Mouse (Mus musculus) stomach, embryonic 16.5 days (tissue): ENCODE data around the gene Adamtsl3. TPM values are rescaled to one million over a fixed set of nuclear protein-coding genes. Genes with fewer than 3 reads are reported as not detected.
A peak's percentile ranks its signal among the peaks of the same experiment; 100 is the strongest.

Experiments used
- ATAC-seq: fragments of 200-750 bp; cut with Nextera tagmentation; 2 replicates; pipeline ENCODE4 v1.8.0; 2017; ENCODE audit warnings: moderate number of reproducible peaks, moderate TSS enrichment; ENCODE audit not compliant: insufficient read depth, low FRiP score
- H3K27ac ChIP-seq: fragments of 300-500 bp; sonication (generic); 2 replicates; pipeline ENCODE4 v1.5.1; 2014; ENCODE audit warnings: low read length
- H3K27me3 ChIP-seq: fragments of 300-500 bp; sonication (generic); 2 replicates; pipeline ENCODE4 v1.6.1; 2014; ENCODE audit warnings: low read length, control low read depth, mixed read lengths; ENCODE audit not compliant: control insufficient read depth, insufficient read depth
- H3K36me3 ChIP-seq: fragments of 300-500 bp; sonication (generic); 2 replicates; pipeline ENCODE4 v1.6.1; 2014; ENCODE audit warnings: low read length; ENCODE audit not compliant: control insufficient read depth, insufficient read depth
- H3K4me1 ChIP-seq: fragments of 300-500 bp; sonication (generic); 2 replicates; pipeline ENCODE4 v1.6.1; 2014; ENCODE audit warnings: low read length, control low read depth, mixed read lengths; ENCODE audit not compliant: control insufficient read depth, insufficient read depth
- H3K4me2 ChIP-seq: fragments of 300-500 bp; sonication (generic); 2 replicates; pipeline ENCODE4 v1.6.1; 2014; ENCODE audit warnings: low read depth, low read length, mixed read lengths
- H3K4me3 ChIP-seq: fragments of 300-500 bp; sonication (generic); replicated peaks from 2 replicates; pipeline ENCODE4 v1.5.1; 2014; ENCODE audit warnings: mild to moderate bottlenecking, low read length
- H3K9ac ChIP-seq: fragments of 300-500 bp; sonication (generic); 2 replicates; pipeline ENCODE4 v1.6.1; 2014; ENCODE audit warnings: low read length
- H3K9me3 ChIP-seq: fragments of 300-500 bp; sonication (generic); replicated peaks from 2 replicates; pipeline ENCODE4 v1.6.1; 2016; ENCODE audit warnings: low read length, control low read depth; ENCODE audit not compliant: control insufficient read depth
- WGBS: fragments of 180-500 bp; shearing (Covaris S2); extraction: QIAGEN DNeasy Blood & Tissue Kit; methylation state at CpG from one replicate; pipeline ENCODE4 v1.1.7; 2014; 5-methylcytosine and 5-hydroxymethylcytosine counted together
- polyA plus RNA-seq: library from polyadenylated mRNA; unstranded; fragments of >200 nt; fragmentation: Nextera tagmentation; extraction: Ambion mirVana; gene quantifications from 2 replicates; pipeline ENCODE4 v1.2.1, GENCODE M21; 2015

Adamtsl3 gene
- polyA plus RNA-seq, 1 experiment from 2014 or later = 2.3 TPM

DNA sequence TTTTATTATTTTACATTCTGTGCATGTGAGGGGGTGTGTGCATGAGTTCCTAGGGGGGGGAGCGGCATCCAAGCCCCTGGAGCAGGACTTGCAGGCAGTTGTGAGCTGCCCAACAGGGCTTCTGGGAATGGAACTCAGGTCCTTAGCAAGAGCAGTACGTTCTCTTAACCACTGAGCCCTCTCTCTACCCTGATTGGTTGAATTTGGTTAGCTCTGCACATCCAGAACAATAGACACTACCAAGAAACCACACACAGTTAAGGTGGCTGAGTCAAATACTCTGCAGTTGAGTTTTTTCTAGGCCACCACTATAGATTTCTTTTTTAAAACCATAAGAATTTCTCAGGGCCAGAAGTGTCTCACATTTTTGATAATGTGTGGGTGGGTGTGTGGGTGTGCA is 158.7 kb downstream of the Adamtsl3 start:
- 75% methylated on average over 2 of the region's 2 CpGs for WGBS
- no peak for ATAC-seq

DNA sequence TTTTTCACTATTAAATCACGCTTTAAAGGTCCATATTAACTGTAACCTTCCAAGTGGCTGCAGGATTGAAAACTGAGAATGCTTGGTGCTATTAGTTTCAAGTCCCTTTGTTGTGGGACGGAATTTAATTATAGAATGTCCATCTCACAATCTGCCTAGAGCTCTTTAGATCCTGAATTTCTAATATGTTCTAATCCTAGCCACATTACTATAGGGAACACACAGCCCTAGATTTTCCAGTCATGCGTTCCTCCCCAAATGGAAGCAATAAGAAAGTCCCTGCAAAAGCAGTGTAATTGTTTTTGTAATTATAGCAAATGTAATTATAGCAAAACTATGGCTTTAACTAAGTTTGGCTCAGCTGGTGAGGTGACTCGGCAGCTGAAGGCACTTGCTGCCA is 161.6 kb downstream of the Adamtsl3 start:
- Histone ChIP-seq H3K27me3 (no peaks in the 10 kb centered on the region), H3K27ac (no peak overlapping the region), H3K4me3 (no peak overlapping the region), H3K4me2 (no peak overlapping the region), H3K9me3 (no peaks in the 10 kb centered on the region), H3K9ac (no peak overlapping the region), H3K4me1 (no peaks in the 10 kb centered on the region), H3K36me3 (no peaks in the 10 kb centered on the region)
- 72% methylated on average over 4 of the region's 4 CpGs for WGBS
- ATAC-seq = no peak

More for the DNA sequence above, 158.7 kb downstream of the Adamtsl3 start:
- H3K4me2 ChIP-seq = no peak overlapping the region
- no peak overlapping the region for H3K27ac ChIP-seq
- H3K27me3 ChIP-seq = no peaks in the 10 kb centered on the region
- H3K9me3 ChIP-seq = no peaks in the 10 kb centered on the region
- no peak overlapping the region for H3K9ac ChIP-seq
- H3K4me1 ChIP-seq = no peaks in the 10 kb centered on the region
- H3K4me3 ChIP-seq = no peak overlapping the region
- H3K36me3 ChIP-seq = no peaks in the 10 kb centered on the region

DNA sequence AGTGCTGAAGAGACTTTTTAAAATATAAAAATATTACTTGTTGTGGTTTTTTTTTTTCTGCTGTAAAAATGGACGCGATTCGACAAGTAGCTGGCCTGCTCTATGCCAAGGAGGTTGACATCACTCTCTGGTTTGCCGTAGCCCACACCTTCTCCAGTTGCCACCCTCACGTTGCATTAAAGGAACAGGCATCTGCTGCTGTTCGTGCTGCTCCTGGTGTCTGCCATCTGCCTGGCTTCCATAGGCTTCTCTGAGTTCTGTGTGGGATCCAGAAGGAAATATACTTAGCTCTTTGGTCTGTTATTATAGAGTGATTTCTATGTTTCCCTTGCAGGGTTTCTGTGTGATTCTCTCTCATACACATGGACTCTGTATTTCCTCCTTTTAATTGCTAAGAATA is 165.8 kb downstream of the Adamtsl3 start:
- H3K27me3 ChIP-seq = no peaks in the 10 kb centered on the region
- H3K36me3 ChIP-seq = no peaks in the 10 kb centered on the region
- WGBS = 79% methylated on average over 6 of the region's 6 CpGs
- H3K9ac ChIP-seq = no peak overlapping the region
- H3K4me3 ChIP-seq = no peak overlapping the region
- ATAC-seq = no peak
- no peak overlapping the region for H3K27ac ChIP-seq
- H3K4me2 ChIP-seq = no peak overlapping the region
- no peaks in the 10 kb centered on the region for H3K9me3 ChIP-seq
- H3K4me1 ChIP-seq = 0 out of 2 replicates have a peak, but pooled peaks cover 3% of the 10 kb centered on the region

DNA sequence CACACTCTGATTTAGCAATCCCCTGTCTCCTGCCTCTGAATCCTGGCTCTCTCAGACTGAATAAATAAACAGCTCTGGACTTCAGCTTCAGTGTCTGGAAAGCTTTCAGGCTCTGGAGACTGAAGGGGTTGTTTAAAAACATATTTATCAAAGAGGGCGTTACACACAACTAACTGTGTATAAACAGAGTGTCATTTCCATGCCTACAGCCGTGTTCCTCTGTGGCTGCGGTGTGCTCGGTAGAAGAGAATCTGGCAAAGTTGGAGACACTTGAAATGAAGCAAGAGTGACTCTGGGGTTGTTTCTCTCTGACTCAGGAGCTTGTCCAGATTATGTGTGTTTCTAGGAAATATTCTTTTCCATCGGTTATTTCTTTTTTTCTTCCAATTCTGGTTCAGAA is 167.0 kb downstream of the Adamtsl3 start:
- peak; percentile 40; the same call in 1 of the 2 replicates for ATAC-seq
- H3K36me3 ChIP-seq = no peaks in the 10 kb centered on the region

DNA sequence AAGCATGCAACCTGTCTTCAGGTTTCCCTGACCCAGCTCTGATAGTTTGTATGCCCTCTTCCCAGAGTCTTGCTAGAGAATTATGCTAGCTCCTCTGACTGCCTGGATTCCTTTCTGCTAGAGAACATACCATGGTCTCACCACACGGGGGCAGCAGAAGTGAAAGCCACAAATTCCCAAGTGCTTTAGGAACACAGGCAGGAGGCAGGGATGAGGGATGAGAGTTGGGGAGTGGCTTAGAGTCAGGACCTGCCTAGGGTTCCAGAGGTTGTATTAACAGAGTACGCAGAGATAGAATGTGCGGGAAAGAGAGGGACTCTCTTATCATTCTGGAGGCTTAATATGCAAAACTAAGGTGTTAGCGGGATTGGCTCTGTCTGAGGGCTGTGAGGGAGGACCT is 168.6 kb downstream of the Adamtsl3 start:
- Histone ChIP-seq H3K9me3 (no peaks in the 10 kb centered on the region), H3K9ac (no peak overlapping the region), H3K27me3 (no peaks in the 10 kb centered on the region), H3K4me3 (no peak overlapping the region), H3K36me3 (no peaks in the 10 kb centered on the region), H3K27ac (no peak overlapping the region), H3K4me2 (no peak overlapping the region), H3K4me1 (0 out of 2 replicates have a peak, but pooled peaks cover 3% of the 10 kb centered on the region)
- WGBS = 22% methylated on average over 4 of the region's 4 CpGs
- ATAC-seq = no peak

More for the DNA sequence above, 167.0 kb downstream of the Adamtsl3 start:
- WGBS = 36% methylated on average over 5 of the region's 5 CpGs
- Histone ChIP-seq H3K4me3 (no peak overlapping the region), H3K4me2 (no peak overlapping the region), H3K9ac (no peak overlapping the region), H3K4me1 (0 out of 2 replicates have a peak, but pooled peaks cover 3% of the 10 kb centered on the region), H3K9me3 (no peaks in the 10 kb centered on the region), H3K27me3 (no peaks in the 10 kb centered on the region), H3K27ac (no peak overlapping the region)

DNA sequence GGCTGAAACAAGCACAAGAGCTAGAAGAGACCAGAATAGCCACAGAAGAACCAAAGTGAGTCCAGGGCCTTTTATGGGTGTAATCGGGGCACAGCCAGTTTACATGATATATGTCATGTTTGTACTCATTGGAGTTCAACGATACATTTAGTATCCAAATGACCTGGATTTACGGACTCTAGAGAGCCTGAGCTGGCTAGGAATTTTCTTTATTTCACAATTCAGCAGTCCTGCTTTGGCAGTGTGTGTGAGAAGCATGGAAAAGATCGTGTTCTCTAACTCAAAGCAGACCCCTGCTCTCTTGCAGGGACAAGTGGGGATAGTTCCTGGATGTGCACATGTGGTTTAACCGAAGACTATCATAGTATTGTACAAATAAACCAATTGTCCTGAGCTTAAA is 195.1 kb downstream of the Adamtsl3 start:
- Histone ChIP-seq H3K27ac (no peak overlapping the region), H3K9me3 (no peaks in the 10 kb centered on the region), H3K4me1 (peaks cover 3% of the 10 kb centered on the region; the same call in 1 of the 2 replicates), H3K27me3 (no peaks in the 10 kb centered on the region), H3K9ac (no peak overlapping the region), H3K4me2 (no peak overlapping the region), H3K4me3 (no peak overlapping the region), H3K36me3 (no peaks in the 10 kb centered on the region)
- no peak for ATAC-seq
- 51% methylated on average over 5 of the region's 5 CpGs for WGBS

DNA sequence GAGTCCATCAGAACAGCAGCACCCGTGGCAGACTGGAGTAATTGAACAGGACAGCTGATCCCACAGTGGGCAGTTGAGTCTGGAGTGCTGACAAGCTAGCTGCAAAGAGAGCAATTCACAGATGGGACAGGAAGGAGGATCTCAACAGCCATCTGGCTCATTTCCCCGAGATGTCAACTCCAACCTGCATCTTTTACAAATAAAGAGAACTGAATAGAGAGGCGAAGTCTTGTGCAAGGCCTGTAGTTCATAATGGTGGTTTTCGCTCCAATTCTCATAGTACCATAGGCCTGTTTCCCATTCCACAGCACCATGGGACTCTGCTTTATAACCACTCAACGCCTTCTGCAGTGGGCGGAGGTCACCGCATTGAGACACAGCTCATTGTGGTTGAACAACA is 195.9 kb downstream of the Adamtsl3 start:
- no peaks in the 10 kb centered on the region for H3K9me3 ChIP-seq
- H3K27ac ChIP-seq = no peak overlapping the region
- 75% methylated on average over 7 of the region's 7 CpGs for WGBS

DNA sequence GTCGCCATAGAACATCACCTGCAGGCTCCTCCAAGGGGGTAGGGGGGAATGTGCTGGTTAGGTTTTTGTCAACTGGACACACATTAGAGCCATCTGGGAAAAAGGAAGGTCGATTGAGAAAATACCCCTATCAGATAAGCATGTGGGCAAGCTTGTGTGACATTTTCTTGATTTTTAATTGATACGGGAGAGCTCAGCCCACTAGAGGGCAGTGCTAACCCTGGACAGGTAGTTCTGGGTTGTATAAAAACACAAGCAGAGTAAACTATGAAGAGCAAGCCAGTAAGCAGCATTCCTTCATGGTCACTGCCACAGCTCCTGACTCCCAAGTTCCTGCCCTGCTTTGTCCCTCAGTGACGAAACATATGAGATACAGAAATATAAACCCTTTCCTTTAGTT is 197.7 kb downstream of the Adamtsl3 start:
- H3K4me3 ChIP-seq = no peak overlapping the region
- H3K27me3 ChIP-seq = no peaks in the 10 kb centered on the region
- 70% methylated on average over 4 of the region's 4 CpGs for WGBS
- no peak overlapping the region for H3K4me2 ChIP-seq
- H3K4me1 ChIP-seq = peaks cover 3% of the 10 kb centered on the region; the same call in 1 of the 2 replicates
- no peak overlapping the region for H3K27ac ChIP-seq
- no peaks in the 10 kb centered on the region for H3K36me3 ChIP-seq
- no peak overlapping the region for H3K9ac ChIP-seq
- no peaks in the 10 kb centered on the region for H3K9me3 ChIP-seq
- no peak for ATAC-seq

More for the DNA sequence above, 195.9 kb downstream of the Adamtsl3 start:
- H3K9ac ChIP-seq = no peak overlapping the region
- H3K4me3 ChIP-seq = no peak overlapping the region
- ATAC-seq = no peak
- H3K4me1 ChIP-seq = peaks cover 3% of the 10 kb centered on the region; the same call in 1 of the 2 replicates
- no peaks in the 10 kb centered on the region for H3K36me3 ChIP-seq
- H3K4me2 ChIP-seq = no peak overlapping the region
- H3K27me3 ChIP-seq = no peaks in the 10 kb centered on the region

DNA sequence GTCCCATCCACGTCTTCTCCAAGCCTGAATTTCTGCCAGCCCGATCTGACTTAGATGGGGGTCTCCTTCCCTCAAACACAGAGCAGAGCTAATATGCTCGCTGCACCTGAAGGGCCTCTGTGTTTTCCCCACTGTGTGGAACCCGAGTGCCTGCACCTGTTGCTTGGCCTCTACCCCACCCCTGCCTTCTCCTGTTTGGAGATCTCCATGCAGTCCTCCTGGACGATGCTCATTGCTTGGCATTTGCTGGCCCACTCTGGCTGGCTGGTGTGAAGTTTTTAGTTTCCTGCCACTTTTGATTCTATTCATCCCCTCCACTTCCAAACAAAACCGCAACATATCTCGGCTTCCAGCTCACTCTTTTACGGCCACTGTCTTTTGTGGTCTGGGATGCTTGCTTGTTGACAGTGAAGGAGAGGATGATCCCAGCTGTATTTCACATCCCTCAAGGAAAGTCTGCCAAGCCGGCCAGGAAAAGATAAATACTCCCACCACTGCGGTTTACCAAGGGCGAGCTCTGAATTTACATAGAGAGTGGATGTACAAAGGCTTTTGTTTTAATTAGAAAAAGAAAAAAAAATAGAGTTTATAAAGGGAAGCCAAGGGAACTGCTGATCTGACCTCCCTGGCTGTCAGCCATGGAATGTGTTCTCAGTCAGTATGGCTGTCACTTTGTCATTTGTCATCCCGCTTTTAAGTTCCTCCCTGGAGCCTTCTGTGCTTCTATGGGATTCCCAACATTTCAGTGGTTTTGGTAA is 198.4 kb downstream of the Adamtsl3 start:
- Histone ChIP-seq H3K27ac (peak overlapping the region; percentile 60), H3K27me3 (no peaks in the 10 kb centered on the region), H3K4me2 (no peak overlapping the region), H3K9me3 (no peaks in the 10 kb centered on the region), H3K4me3 (no peak overlapping the region), H3K9ac (no peak overlapping the region), H3K36me3 (no peaks in the 10 kb centered on the region), H3K4me1 (peaks cover 3% of the 10 kb centered on the region; the same call in 1 of the 2 replicates)
- peak; percentile 77 for ATAC-seq
- WGBS = 31% methylated on average over 12 of the region's 12 CpGs
